Mouse (Mus musculus) megakaryocyte, embryonic 14.5 days (primary cell): ENCODE data around the gene Hlcs.

Experiments used
- FLI1 ChIP-seq: IDR thresholded peaks from 2 replicates; pipeline ENCODE4 v1.6.1; 2012; ENCODE audit warnings: low read length, inconsistent platforms, mixed read lengths
- GATA1 ChIP-seq: IDR thresholded peaks from 3 replicates; pipeline ENCODE4 v1.6.1; 2012; ENCODE audit warnings: mixed read lengths, low read length, inconsistent platforms, borderline replicate concordance

DNA sequence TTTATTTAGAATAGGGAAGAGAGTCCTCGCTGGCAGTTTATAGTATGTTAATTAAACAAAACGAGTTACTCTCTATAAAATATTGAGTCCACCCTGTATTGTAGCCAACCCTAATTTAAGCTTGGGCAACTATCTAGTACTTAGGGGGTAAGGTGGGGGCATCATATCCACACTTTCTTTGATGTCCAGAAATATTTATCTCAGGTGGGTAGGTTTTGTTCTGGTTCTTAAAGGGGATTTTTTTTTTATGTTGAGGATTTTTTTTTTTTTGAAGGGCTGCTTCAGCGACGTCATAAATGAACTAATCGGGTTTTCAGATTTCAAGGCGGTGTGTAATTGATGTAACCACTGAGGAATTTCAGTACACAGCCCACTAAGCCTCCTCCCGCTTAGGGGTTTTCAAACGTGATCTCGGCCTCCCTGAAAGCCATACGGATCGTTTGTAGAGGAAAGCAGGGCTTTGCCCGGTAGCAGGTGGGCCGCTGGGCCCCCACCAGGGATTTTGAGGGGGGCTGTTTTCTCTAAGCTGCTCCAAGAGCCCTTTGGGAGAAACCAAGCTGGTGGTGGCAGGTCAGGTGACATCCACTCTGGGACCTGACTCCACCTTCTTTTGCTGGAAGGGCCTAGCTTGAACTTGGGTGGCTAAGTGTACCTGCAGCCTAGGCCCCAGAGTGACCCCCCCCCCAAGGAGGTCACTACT is 233.4 kb downstream of the Hlcs start:
- TF ChIP-seq GATA1 (no peak), FLI1 (no peak)
